Mouse (Mus musculus) CH12.LX (cell line): ENCODE results near the gene Rnase13. TPM values are rescaled to one million over a fixed set of nuclear protein-coding genes. Genes with fewer than 3 reads are reported as not detected.
A peak's percentile ranks its signal among the peaks of the same experiment; 100 is the strongest.

Experiments used
- DNase-seq: peaks from one replicate; pipeline ENCODE4 v3.0.0-alpha.2; 2013; ENCODE audit errors: extremely low read depth
- H3K27ac ChIP-seq: 2 replicates; pipeline ENCODE4 v1.5.1; 2012; ENCODE audit warnings: low read depth, mild to moderate bottlenecking, control low read depth, moderate library complexity; ENCODE audit not compliant: insufficient read depth
- H3K27me3 ChIP-seq: replicated peaks from 2 replicates; pipeline ENCODE3; 2012; ENCODE audit warnings: inconsistent platforms
- H3K36me3 ChIP-seq, 2 experiments: replicated peaks in 1 of 2; 2 replicates each; pipeline versions ENCODE3 to v1.6.1; 2012; ENCODE audit warnings: inconsistent platforms in 1 of 2, low read length in 1 of 2, mild to moderate bottlenecking in 1 of 2, mixed read lengths in 1 of 2, moderate library complexity in 1 of 2; ENCODE audit not compliant: control insufficient read depth in 1 of 2, insufficient read depth in 1 of 2
- H3K4me1 ChIP-seq, 2 experiments: 2 replicates each; pipeline ENCODE4 v1.6.1; 2012; ENCODE audit warnings: inconsistent platforms in 1 of 2, moderate library complexity in 1 of 2; ENCODE audit not compliant: insufficient read depth in 2 of 2, control insufficient read depth in 1 of 2
- H3K4me2 ChIP-seq: 2 replicates; pipeline ENCODE4 v1.6.1; 2012; ENCODE audit warnings: low read depth, mild to moderate bottlenecking, control low read depth; ENCODE audit not compliant: poor library complexity, insufficient read depth, severe bottlenecking
- H3K4me3 ChIP-seq, 3 experiments: fragments of 150-350 bp in 1 of 3; sonication (generic) in 1 of 3; replicated peaks in 1 of 3; 2 replicates each; pipeline versions ENCODE3 to v1.5.1; 2011 to 2012; ENCODE audit warnings: low read depth in 2 of 3, low read length in 2 of 3, mild to moderate bottlenecking in 2 of 3, moderate library complexity in 2 of 3, control low read depth in 1 of 3, improper control_type of control experiment in 1 of 3, inconsistent platforms in 1 of 3, mixed read lengths in 1 of 3; ENCODE audit not compliant: poor library complexity in 1 of 3
- H3K79me2 ChIP-seq: replicated peaks from 2 replicates; pipeline ENCODE4 v1.6.1; 2012; ENCODE audit warnings: mild to moderate bottlenecking, moderate library complexity; ENCODE audit not compliant: control insufficient read depth, poor library complexity, insufficient read depth, severe bottlenecking; ENCODE audit errors: extremely low read depth
- H3K9ac ChIP-seq: 2 replicates; pipeline ENCODE4 v1.6.1; 2012; ENCODE audit warnings: low read depth, mild to moderate bottlenecking, control low read depth, moderate library complexity; ENCODE audit not compliant: insufficient read depth
- H3K9me3 ChIP-seq: replicated peaks from 2 replicates; pipeline ENCODE3; 2012; ENCODE audit warnings: low read length, inconsistent platforms, mixed read lengths
- BHLHE40 ChIP-seq: IDR thresholded peaks from 2 replicates; pipeline ENCODE4 v1.6.1; 2011; ENCODE audit warnings: mild to moderate bottlenecking, low read depth, low read length, improper control_type of control experiment
- CHD1 ChIP-seq: IDR thresholded peaks from 2 replicates; pipeline ENCODE4 v1.6.1; 2012; ENCODE audit warnings: low read depth, low read length, improper control_type of control experiment, inconsistent platforms
- E2F4 ChIP-seq: IDR thresholded peaks from 2 replicates; pipeline ENCODE4 v1.6.1; 2011; ENCODE audit warnings: low read depth, low read length, improper control_type of control experiment; ENCODE audit not compliant: insufficient replicate concordance
- ETS1 ChIP-seq: conservative IDR thresholded peaks from 2 replicates; pipeline ENCODE4 v1.6.1; 2012; ENCODE audit warnings: low read depth, mild to moderate bottlenecking, inconsistent platforms, low read length, improper control_type of control experiment, moderate library complexity
- GABPA ChIP-seq: IDR thresholded peaks from 2 replicates; pipeline ENCODE4 v1.6.1; 2012; ENCODE audit warnings: low read depth, low read length, improper control_type of control experiment, inconsistent platforms; ENCODE audit not compliant: insufficient replicate concordance
- HCFC1 ChIP-seq: IDR thresholded peaks from 2 replicates; pipeline ENCODE4 v1.6.1; 2012; ENCODE audit warnings: low read depth, mild to moderate bottlenecking, inconsistent platforms, low read length, improper control_type of control experiment
- IRF4 ChIP-seq: IDR thresholded peaks from 2 replicates; pipeline ENCODE4 v1.6.1; 2014; ENCODE audit warnings: low read depth, mild to moderate bottlenecking, inconsistent platforms, low read length, improper control_type of control experiment
- JUN ChIP-seq: IDR thresholded peaks from 2 replicates; pipeline ENCODE4 v1.6.1; 2011; ENCODE audit warnings: low read depth, mild to moderate bottlenecking, low read length, improper control_type of control experiment, moderate library complexity; ENCODE audit not compliant: insufficient read depth
- KAT2A ChIP-seq: IDR thresholded peaks from 2 replicates; pipeline ENCODE4 v1.6.1; 2012; ENCODE audit warnings: low read length, improper control_type of control experiment, inconsistent platforms; ENCODE audit not compliant: insufficient replicate concordance
- MAFK ChIP-seq: IDR thresholded peaks from 2 replicates; pipeline ENCODE4 v1.6.1; 2011; ENCODE audit warnings: low read length, improper control_type of control experiment; ENCODE audit not compliant: insufficient replicate concordance
- MAX ChIP-seq: IDR thresholded peaks from 2 replicates; pipeline ENCODE4 v1.6.1; 2011; ENCODE audit warnings: low read length, improper control_type of control experiment
- MAZ ChIP-seq: IDR thresholded peaks from 2 replicates; pipeline ENCODE4 v1.6.1; 2012; ENCODE audit warnings: low read depth, mild to moderate bottlenecking, inconsistent platforms, low read length, improper control_type of control experiment, moderate library complexity
- MEF2A ChIP-seq: IDR thresholded peaks from 2 replicates; pipeline ENCODE4 v1.6.1; 2014; ENCODE audit warnings: low read depth, mild to moderate bottlenecking, inconsistent platforms, low read length, improper control_type of control experiment, borderline replicate concordance
- NELFE ChIP-seq: IDR thresholded peaks from 2 replicates; pipeline ENCODE4 v1.6.1; 2011; ENCODE audit warnings: low read depth, low read length, improper control_type of control experiment
- NRF1 ChIP-seq: IDR thresholded peaks from 2 replicates; pipeline ENCODE4 v1.6.1; 2014; ENCODE audit warnings: low read depth, mild to moderate bottlenecking, inconsistent platforms, low read length, improper control_type of control experiment, moderate library complexity
- PAX5 ChIP-seq: IDR thresholded peaks from 2 replicates; pipeline ENCODE4 v1.6.1; 2012; ENCODE audit warnings: low read length, inconsistent platforms, mixed read lengths
- POLR2AphosphoS2 ChIP-seq: IDR thresholded peaks from 2 replicates; pipeline ENCODE4 v1.6.1; 2011; ENCODE audit warnings: low read depth, low read length, improper control_type of control experiment
- RAD21 ChIP-seq: IDR thresholded peaks from 2 replicates; pipeline ENCODE4 v1.6.1; 2011; ENCODE audit warnings: low read depth, mild to moderate bottlenecking, low read length, improper control_type of control experiment, moderate library complexity
- SMC3 ChIP-seq: IDR thresholded peaks from 2 replicates; pipeline ENCODE4 v1.6.1; 2011; ENCODE audit warnings: low read depth, low read length, improper control_type of control experiment
- TBP ChIP-seq: conservative IDR thresholded peaks from 2 replicates; pipeline ENCODE4 v1.6.1; 2011; ENCODE audit warnings: low read depth, low read length, improper control_type of control experiment
- USF1 ChIP-seq: IDR thresholded peaks from 2 replicates; pipeline ENCODE4 v1.6.1; 2014; ENCODE audit warnings: low read depth, mild to moderate bottlenecking, inconsistent platforms, low read length, improper control_type of control experiment
- USF2 ChIP-seq: conservative IDR thresholded peaks from 2 replicates; pipeline ENCODE4 v1.6.1; 2011; ENCODE audit warnings: low read depth, low read length, improper control_type of control experiment
- ZC3H11A ChIP-seq: IDR thresholded peaks from 2 replicates; pipeline ENCODE4 v1.6.1; 2012; ENCODE audit warnings: low read depth, mild to moderate bottlenecking, inconsistent platforms, low read length, improper control_type of control experiment
- ZKSCAN1 ChIP-seq: IDR thresholded peaks from 2 replicates; pipeline ENCODE4 v1.6.1; 2012; ENCODE audit warnings: low read depth, inconsistent platforms, low read length, improper control_type of control experiment, borderline replicate concordance
- dilution Hi-C: fragments of 300-500 bp; cut with MboI; formaldehyde crosslinking; loops from 2 replicates; pipeline ENCODE4 v1.14.3; 2020; ENCODE audit warnings: low sequenced_read_pairs; ENCODE audit not compliant: extremely low pct_unique_long_range_greater_than_20kb, extremely low pct_ligation_motif_present
- in situ Hi-C: fragments of 300-500 bp; cut with MboI; formaldehyde crosslinking; loops from 3 replicates; pipeline ENCODE4 v1.14.3; 2019; ENCODE audit warnings: low sequenced_read_pairs, low pct_ligation_motif_present, low pct_unique_long_range_greater_than_20kb, mixed read lengths
- polyA plus RNA-seq: library from polyadenylated mRNA; unstranded; fragments of >175 nt; gene quantifications from 2 replicates; pipeline ENCODE4 v1.2.1, GENCODE M21; 2012; ENCODE audit warnings: low read depth; ENCODE audit not compliant: insufficient read length
- total RNA-seq, 2 experiments: library from RNA; depleted of rRNA; stranded (reverse); fragments of 300-350 nt in 1 of 2; fragments of >200 nt in 1 of 2; gene quantifications; 2 replicates each; pipeline ENCODE4 v1.2.3; 2012 to 2014

Rnase13 gene
- total and polyA plus RNA-seq, 3 experiments = not detected

- no peaks in the 10 kb centered on the region for H3K27me3 ChIP-seq
- in situ Hi-C loops = no loop called here
- no peak overlapping the region for H3K27ac ChIP-seq
- H3K79me2 ChIP-seq = no peaks in the 10 kb centered on the region
- no peak overlapping the region for H3K9ac ChIP-seq
- TF ChIP-seq POLR2AphosphoS2 (no peak), JUN (no peak), BHLHE40 (no peak), MAZ (no peak), NELFE (no peak), ZKSCAN1 (no peak), USF1 (no peak), TBP (no peak), CHD1 (no peak), ZC3H11A (no peak), E2F4 (no peak), MAFK (no peak), KAT2A (no peak), RAD21 (no peak), HCFC1 (no peak), PAX5 (no peak), NRF1 (no peak), ETS1 (no peak)
- 0 out of 4 replicates have a peak, but pooled peaks cover 0 to 5% of the 10 kb centered on the region in 2 experiments for H3K4me1 ChIP-seq
- no peak for DNase-seq
- no peak overlapping the region for H3K4me2 ChIP-seq
- no peak overlapping the region for H3K4me3 ChIP-seq
- dilution Hi-C loops = no loop called here
- H3K9me3 ChIP-seq = peaks cover 9% of the 10 kb centered on the region
- H3K36me3 ChIP-seq = no peaks in the 10 kb centered on the region
These were observed 37.7 kb upstream of the Rnase13 start for GRCm38 (mm10) chr14:51960316-51960715.

GRCm38 (mm10) chr14:51943336-51943735, 20.8 kb upstream of the Rnase13 start:
- TF ChIP-seq HCFC1 = no peak
- no peak for TF ChIP-seq TBP
- TF ChIP-seq USF2 = no peak
- no peak for TF ChIP-seq KAT2A
- TF ChIP-seq PAX5 = no peak
- TF ChIP-seq MAX = no peak
- TF ChIP-seq NRF1 = no peak
- TF ChIP-seq GABPA = no peak
- no peak for TF ChIP-seq BHLHE40
- TF ChIP-seq IRF4 = no peak
- no peak for TF ChIP-seq ZC3H11A
- no peak for TF ChIP-seq SMC3
- no peak for TF ChIP-seq MEF2A
- peaks cover 2 to 8% of the 10 kb centered on the region in 2 experiments; a peak in 2 of 4 replicates for H3K4me1 ChIP-seq
- in situ Hi-C loops (no loop called here), dilution Hi-C loops (no loop called here)
- peaks cover 3% of the 10 kb centered on the region for H3K9me3 ChIP-seq
- H3K79me2 ChIP-seq = no peaks in the 10 kb centered on the region
- H3K4me3 ChIP-seq = no peak overlapping the region
- H3K9ac ChIP-seq = no peak overlapping the region
- H3K4me2 ChIP-seq = peak overlapping the region; percentile 23
- H3K36me3 ChIP-seq = no peaks in the 10 kb centered on the region
- no peak overlapping the region for H3K27ac ChIP-seq
- H3K27me3 ChIP-seq = no peaks in the 10 kb centered on the region
- no peak for DNase-seq
